Mouse (Mus musculus) bone marrow, adult 2 months (tissue): ENCODE measurements around the gene Psmb4.

ENCODE experiments used
- CTCF ChIP-seq: fragments of 200-500 bp; IDR thresholded peaks from 2 replicates; pipeline ENCODE4 v1.5.1; 2011; ENCODE audit warnings: low read length, control low read depth; ENCODE audit not compliant: control insufficient read depth, insufficient read depth
- POLR2A ChIP-seq: fragments of 200-500 bp; IDR thresholded peaks from 2 replicates; pipeline ENCODE4 v1.6.1; 2011; ENCODE audit warnings: low read depth, mild to moderate bottlenecking, control low read depth, low read length, borderline replicate concordance; ENCODE audit not compliant: control insufficient read depth

DNA sequence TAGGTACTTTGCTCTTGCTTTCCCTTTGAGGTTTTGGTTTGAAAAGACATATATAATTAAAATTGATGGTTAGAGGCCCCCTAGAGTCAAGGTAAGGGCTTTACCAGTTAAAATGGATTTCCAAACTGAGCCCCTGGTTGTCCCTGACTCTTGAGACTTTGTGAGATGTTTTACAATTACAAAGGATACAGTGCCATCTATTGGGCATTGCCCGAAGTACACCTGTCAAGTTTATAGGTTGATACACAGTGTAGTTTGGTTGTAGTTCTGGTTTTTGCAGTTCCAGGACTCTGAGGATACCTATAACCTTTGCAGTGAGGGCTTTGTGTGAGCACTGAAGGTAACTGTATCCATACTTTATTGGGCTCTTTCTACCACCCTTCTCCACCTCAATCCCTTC is 37.4 kb downstream of the Psmb4 start:
- TF ChIP-seq CTCF = no peak
- TF ChIP-seq POLR2A = no peak
